Mouse (Mus musculus) inflammation-experienced regulatory T-cells, adult 6 months (primary cell): ENCODE results near the gene Arid3b. TPM values are rescaled to one million over a fixed set of nuclear protein-coding genes. Genes with fewer than 3 reads are reported as not detected.
"Not testable (repeated sequence)": the region's sequence is repeated elsewhere in the genome, so short reads cannot be mapped to it uniquely, and the experiment has no call there.

Experiments used
- ATAC-seq: one replicate; pipeline ENCODE4 v1.8.0; 2017
- polyA plus RNA-seq, 3 experiments: library from polyadenylated mRNA; unstranded; fragments of 100-300 nt; shearing (Covaris generic); gene quantifications; one replicate each; pipeline ENCODE4 v1.2.1; 2017

Arid3b gene
- 10 to 100 TPM; 12.8 to 26.9 (median 20.9) TPM for polyA plus RNA-seq

DNA sequence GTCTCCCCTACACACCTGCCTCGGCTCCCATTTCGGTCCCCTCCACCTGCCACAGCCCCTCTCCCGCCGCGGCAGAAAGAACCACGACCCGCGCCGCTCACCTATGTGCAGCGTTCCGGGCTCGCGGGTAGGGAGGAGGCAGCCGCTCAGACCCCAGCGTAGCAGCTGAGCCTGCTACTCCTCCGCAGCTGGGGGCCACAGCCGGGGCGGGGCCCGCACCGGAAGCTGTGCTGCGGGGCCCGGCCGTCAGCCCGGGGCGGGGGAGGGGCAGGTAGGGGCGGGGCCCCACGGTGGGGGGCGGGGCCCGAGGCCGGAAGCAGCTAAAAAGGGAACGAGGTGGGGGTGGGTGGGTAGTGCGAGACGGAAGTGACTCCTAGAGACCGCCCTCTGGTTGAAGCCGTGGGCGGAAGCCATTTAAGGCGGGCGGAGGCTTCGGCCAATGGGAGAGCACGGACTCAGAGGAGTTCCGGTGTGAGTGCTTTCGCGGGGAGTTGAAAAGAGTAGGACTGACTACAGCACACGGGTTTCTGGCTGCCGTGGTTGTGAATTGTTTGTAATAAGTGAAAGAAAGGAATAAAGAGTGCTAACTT is at the start of gene Arid3b:
Gene Arid3b (minus strand): TSS at position 213 of the 590 bp plus-strand sequence.
- ATAC-seq = peak; percentile 95

DNA sequence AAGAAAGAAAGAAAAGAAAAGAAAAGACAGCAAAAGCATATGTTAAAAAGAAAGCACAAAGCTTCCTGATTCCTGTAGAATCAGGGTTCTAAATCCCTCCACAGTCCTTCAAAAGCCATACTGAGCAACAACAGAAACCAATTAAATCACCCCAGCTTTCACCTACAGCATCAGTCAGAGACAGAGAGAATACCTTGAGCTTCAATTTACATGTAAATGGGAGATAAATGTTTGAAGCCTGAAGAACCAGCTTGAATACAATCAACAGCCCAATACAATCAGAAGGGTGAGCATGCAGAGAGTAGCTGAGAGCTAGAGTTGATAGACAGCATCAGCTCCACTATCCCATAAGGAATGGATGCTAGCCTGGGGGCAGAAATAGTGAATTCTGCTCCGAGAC is 46.8 kb upstream of the Arid3b start:
- ATAC-seq = no peak

DNA sequence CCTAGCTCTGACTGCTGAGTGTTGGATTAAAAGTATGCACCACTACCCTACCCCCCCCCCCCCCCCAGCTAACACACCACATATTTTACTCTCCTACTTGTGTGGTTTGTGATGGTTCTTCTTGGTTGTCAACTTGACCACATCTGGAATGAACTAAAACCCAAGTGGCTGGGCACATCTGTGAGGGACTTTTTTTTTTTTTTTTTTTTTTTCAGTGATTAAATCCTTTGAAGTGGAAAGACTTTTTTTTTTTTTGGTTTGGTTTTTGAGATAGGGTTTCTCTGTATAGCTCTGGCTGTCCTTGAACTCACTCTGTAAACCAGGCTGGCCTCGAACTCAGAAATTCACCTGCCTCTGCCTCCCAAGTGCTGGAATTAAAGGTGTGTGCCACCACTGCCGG is 45.2 kb upstream of the Arid3b start:
- not testable (repeated sequence) for ATAC-seq

DNA sequence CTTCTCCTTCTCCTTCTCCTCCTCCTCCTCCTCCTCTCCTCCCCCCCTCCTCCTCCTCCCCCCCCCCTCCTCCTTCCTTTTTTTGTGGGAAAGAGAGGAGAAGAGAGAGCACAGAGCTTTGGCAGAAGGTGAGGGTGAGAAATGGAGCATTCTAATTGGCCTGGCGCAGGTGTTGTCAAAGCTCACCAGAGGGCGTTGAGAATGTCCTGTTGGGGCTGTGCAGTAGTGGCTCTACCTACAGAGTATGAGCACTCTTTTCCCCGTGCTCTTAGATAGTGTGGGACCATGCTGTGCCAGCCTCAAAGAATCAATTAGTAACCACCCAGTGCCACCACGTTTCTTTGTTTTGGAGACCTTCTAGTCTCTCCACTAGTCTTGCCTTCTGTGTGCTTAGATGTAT is 43.7 kb upstream of the Arid3b start:
- ATAC-seq = no peak

DNA sequence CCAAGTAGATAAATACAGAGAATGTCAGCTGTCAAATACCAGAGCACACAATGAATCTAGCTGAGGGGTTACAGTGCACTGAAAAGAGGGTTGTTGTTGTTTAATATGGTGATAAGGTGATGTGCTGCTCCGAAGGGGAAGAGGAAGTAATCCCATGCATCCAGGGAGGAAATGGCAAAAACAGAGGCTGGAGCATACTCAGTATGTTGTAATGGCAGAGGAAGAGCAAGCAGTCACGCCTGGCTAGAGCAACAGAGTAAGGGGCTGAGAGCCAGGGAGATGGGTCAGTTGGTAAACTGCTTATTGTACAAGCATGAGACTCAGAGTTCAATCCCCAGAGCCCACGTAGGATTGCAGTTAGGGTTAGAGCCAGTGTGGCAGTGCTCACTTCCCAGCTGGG is 42.6 kb upstream of the Arid3b start:
- no peak for ATAC-seq

DNA sequence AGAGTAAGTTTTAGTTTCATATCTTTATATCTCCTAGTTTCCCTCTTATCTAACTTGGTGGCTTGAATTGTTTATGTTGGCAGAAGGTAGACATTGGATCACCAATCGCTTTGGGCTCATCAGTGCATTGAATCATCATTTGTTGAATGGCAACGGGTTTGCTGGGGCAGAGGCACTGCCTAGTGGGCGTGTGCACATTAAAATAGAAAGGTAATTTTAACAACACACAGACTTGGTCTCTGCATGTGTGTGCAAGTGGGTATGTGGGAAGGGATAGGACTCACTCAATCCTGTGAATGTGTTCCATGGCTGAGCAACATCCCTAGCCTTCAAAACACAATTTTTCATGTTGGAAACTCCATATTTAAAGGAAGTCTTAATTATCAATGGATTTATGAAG is 38.4 kb upstream of the Arid3b start:
- no peak for ATAC-seq

DNA sequence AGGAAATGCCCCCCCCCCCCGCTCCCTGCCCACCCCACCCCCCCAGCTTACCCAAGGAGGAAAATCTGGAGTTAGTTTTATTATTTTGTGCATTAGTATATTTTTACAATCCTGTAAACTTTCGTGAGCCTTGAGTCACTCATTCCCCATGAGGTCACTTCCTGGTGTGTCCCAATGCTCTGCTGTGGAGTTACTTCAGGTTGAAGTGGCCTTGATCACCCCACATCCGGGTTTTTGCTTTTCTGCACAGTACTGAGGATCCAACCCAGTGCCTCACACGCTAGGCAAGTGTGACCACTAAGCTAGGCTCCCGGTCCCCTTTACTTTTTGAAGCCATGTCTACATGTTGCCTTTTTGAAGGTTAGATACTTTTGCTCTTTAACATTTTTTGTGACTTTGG is 37.5 kb upstream of the Arid3b start:
- ATAC-seq = peak; percentile 32

DNA sequence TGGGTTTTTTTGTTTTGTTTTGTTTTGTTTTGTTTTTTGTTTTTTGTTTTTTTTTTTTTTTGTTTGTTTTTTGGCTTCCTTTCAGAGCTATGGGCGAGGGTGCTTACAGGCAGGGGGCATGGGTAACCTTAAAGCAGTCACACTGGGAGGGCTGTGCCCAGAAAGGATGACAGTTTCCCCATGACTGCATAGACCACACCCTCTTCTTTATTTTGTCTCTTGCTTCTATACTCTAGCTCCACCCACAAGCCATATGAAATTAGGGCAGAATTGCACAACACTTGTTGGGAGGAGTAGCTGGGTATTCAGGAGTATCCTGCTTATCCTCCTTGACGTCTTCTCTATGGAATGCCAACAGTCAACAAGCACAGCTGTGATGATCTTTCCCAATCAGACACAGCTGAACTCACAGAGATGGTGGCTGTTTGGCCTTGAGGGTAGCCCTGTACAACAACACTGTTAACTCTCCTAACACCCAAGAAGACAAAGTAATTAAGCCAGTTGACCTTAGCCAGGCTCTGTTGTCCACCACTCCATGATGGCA is 33.8 kb upstream of the Arid3b start:
- no peak for ATAC-seq

DNA sequence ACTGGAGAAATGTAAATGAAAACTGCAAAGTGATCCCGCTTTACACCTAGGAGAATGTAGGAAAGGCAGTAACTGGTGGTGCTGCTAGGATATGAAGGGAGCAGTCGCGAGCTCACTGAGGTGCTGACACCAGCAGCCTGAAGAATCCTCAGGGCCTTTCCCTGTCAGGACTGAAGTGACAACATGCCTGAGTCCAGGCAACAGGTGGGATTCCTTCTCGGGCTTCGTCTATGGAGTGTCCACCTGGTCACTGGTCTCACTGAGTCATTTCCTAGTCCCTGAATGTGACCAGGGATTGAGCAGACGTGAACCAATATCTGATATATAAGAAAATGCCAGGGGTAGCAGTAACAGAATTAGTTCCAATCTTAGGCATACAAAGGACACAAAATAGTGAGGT is 32.2 kb upstream of the Arid3b start:
- no peak for ATAC-seq

DNA sequence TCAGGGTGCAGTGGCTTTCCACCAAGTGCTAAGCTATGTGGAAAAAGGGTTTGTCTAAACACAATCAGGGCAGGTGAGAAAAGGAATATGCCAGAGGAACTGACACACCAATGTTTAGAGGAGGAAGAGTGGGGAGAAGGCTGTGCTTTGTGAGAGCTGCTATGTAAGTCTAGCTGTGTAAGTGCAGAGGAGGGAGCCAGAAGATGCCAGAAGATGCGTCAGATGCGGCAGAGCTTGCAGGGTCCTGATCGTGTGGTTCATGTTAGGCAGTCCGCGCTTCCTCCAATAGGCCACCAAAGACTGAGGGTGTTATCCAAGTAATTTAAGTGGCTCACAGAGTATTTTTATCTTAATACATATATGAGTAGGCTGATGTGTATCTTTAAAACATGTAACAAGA is 31.3 kb upstream of the Arid3b start:
- ATAC-seq = no peak

DNA sequence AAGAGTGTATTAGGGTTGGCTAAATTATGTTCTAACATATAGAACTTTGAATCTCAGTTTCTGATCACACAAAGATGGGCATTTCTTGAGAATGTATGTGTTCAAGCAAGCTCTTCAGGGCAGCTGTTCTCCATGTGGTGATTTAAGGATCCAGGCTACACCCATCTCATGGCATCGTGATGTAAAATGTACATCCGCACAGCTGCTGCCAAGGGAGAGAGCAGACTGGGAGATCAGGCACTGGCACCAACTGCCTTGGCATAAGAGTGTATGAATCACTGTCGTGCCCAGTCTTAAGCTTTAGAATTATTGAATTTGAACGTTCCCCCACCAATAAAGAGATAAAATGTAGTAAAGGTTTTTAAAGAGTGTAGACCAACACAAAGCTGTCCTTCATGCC is 30.6 kb upstream of the Arid3b start:
- no peak for ATAC-seq

DNA sequence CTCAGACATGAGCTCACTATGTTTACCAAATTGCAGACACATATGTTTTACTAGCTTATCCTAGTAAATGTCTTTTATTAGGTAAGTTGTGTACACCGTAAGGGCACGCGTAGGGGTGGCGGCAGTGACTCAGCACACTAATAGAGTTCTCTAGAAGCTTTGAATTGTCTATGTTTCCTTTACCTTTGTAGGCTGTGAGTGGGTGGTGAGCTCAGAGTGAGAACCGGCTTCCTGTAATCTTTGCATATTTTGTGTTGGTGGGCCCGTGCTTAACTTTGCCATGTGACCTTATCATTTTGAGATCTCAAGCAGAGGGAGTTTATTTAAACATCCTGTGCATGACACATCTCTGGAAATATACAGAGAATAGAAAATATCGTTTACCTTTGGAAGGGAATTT is 29.9 kb upstream of the Arid3b start:
- ATAC-seq = peak; percentile 94

DNA sequence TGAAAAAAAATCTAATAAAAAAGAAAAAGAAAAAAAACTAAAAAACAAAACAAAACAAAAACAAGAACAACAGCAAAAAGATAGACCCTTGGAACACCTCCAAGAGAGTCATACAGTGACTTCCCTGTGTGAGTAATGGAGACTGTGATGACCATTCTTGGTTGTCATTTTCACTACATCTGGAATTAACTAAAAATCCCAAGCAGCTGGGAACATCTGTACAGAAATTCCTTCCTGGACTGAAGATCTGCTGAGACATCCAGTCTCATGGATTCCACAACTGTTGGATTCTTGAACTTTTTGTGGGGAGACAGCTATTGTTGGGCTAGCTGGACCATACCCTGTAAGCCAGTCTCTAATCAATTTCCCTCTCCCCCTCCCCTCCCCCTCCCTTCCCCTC is 27.7 kb upstream of the Arid3b start:
- ATAC-seq = no peak

DNA sequence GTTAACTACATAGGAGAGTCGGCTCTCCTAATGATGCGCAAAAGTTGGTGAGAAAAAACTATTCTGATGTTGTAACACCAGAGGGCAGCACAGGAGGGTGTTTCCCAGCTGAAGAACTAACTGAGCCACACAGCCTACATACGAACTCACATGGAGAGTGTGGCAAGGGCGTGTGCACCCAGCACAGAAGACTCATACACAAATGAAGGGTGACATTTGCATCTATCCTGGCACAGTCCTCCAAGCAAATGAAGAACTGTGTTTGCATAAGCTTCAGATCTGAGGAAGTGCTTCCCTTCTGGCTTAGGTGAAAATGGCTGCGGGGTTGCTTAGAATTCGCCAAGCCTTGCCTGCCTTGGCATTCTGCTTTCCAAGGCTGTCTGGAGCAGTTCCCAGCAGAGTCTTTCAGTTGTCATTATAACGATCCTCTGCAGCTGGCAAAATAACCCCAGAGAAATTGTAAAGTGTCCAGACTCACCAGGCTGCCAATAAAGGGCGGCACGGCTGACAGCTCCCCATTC is 25.4 kb upstream of the Arid3b start:
- ATAC-seq = peak; percentile 63

DNA sequence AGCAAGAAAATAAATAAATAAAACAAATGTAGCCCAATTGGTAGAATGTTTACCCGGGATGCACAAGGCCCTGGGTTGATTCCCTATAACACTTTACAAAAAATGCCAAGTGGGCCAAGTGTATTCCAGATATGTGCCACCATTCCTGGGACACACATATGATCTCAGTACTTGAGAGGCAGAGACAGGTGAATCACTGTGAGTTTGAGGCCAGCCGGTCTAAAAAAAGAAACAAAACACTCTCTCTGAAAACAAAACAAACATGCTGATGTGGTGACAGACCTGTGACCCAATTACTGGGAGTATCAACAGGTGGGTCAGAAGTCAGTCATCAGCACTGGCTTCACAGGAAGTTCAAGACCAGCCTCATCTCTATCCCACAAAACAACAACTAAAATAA is 19.9 kb upstream of the Arid3b start:
- ATAC-seq = no peak

DNA sequence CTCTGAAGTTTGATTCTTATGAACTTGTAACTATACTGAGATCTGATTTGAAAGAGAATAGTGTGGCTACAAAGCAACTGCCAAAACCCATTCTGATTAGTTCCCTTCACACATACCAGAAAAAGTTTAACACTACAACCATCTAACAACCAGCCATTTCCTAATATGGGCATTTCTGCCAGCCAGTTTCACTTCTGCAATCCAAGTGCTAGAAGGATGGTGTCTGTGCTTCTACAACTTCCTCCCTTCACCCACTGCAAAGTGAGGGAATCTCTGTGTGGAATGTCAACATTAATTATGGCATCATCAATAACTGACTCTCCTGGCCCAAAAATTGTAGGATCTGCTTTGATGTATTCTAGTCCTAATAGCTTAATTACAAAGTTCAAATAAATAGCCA is 17.7 kb upstream of the Arid3b start:
- ATAC-seq = no peak

DNA sequence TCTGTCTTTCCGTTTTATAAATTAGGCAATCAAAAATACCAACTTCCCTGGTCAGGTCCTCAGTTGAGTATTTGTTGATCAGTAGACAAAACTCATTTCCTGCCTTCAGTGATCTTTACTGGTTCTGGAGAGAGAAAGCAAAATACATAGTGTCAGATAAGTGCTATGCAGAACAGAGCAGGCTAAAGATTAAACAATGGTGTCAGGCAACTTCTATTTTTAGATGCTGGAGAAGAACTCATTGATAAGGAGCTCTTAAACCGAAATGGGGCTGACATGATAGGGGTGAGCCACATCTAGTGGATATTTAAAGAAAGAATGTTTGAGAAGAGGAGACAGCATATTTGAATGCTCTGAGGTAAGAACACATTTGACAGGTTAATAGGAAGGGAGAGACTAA is 2.4 kb upstream of the Arid3b start:
- ATAC-seq = no peak

DNA sequence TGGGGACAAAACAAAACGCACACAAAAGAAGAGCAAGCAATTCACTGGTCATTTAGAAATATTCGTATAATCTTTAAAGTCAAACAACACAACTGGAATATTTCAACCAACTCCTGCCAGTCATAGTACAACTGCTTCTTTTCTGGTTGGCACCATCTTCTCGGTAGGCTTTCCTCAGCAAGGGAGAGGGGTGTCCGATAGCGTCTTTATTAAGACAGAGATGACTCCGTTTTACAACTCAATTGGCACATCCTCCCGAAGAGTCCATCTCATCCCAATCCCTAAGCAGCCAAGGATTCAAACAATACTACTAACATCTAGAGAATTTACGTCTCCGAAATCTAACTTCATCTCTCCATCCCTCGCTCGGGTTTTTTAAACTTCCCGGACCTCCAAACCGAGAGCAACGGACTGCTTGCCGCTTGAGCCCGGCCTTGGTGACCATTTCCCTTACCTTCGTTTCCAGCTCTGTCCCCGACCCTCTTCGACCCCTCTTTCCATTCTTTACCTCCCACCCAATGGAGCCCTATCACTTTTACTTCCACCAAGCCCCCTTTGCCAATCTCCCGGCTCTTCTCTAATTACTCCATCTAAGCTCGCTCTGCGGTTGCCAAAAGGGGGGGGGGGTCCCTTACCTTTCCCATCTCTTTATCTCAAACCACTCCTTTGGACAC is 615 bp downstream of the Arid3b start:
- no peak for ATAC-seq

DNA sequence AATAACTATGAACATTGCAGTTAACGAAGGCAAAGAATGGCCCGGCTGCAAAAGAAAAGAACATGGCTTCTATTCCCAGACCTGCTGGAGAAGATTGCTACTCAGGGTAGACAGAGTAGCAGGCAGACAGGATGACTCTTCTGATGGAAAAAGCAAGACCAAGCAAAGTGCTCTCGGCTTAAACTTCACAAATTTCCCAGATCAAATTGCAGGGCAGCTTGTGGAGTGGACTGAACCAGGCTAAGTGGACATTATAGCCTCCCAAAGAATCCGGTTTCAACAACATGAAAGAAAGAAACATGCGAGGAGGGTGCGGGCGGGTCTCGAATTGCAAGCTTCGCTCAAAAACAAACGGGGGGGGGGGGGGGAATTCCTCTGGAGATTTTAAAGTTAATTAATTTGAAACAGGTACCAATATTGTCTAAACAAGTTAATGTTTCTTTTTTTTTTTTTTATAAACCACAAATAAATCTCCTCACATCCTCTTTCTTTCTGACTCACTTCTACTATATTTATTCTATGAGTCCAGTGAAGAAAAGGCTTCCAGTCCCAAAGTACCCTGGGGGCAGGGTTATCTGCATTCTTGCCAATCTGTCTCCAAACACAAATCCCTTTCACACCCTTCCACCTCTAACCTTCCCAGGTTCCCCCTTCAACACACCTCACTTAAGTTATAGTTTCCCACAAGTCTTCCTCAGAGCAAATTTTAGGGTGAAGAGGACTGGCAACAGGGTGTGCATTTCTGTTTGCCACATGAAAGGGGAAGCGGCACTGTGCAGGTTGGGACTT is 1.8 kb downstream of the Arid3b start:
- no peak for ATAC-seq

DNA sequence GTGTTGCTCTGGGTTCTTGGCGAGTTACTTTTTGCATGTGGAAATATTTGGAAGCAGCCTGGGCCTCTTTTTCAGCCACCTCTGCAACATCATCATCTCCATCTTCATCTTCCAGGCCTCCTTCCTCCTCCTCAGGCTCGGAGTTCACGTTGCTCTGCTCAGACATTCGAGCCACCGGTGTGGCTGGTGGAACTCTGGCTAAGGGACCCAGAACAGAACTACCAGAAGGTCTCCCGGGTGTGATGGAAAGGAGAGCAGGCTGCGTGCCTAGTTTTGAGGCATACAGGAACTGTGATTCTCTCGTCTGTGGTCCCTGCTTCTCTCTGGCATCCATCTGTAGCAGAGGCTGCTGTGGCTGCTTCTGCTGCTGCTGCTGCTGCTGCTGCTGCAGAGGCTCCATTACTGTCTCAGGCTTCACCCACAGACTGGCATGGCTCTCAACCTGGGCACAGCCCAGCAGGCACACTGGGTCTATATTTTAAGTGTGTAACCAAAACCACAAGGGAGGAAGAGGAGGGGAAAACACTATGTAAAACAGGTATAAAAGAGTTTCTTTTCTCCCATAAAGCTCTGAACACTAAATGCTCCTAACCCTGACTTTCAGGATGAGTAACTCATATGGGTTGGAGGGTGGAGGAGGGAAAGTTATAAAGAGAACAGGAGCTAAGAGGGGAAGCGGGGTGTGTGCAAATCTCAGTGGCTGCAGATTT is 2.7 kb downstream of the Arid3b start:
- no peak for ATAC-seq

DNA sequence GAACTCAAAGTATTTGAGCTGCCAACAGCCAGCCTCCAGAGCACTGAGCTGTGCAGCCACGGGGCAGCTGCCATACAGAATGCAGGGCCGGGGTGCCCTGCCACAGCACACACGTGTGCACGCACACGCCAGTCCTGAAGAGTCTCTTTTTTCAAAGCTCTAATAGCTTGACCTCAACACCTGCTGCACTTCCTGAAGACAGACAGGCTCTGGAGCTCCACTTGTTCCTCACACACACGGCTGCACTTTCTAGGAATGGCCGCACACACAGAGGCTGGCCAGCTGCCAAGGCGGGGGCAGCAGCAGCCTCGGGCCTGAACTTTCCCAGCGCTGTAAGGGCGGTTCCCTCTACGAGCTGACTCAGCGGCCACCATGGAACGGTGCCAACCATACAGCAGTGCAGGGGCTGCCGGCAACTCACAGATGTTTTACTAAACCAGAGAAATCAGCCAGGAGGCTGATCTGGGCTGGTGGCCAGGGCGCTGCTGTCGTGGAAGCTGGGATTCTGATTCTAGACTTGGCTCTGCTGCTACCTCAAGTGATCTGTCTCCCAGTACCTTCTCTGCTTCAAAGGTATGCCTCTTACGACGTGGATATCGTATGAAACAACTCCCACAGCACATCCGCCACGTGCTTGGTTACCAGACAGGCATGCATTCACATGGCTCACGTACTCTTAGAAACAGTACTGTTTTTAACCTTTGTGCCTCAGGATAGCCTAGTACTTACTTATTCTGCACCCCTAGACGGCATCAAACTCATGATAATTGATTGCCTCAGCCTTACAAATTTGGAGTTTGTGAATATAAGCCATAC is 5.1 kb downstream of the Arid3b start:
- peak; percentile 78 for ATAC-seq
